Mouse (Mus musculus): Measurements from ENCODE around the gene Slc39a3.

- TF ChIP-seq CTCF (IDR thresholded peaks at IDR 0.05; ENCODE audit: insufficient read depth, low read depth, low read length) (no peak), POLR2A (IDR thresholded peaks at IDR 0.05; ENCODE audit: insufficient read depth, low read depth, low read length) (no peak)
Measured at GRCm38 (mm10) chr10:81026857-81027256, 10.4 kb downstream of the Slc39a3 start.

Data from olfactory bulb, adult 2 months (tissue).